Mouse (Mus musculus) liver, postnatal 0 days (tissue): Measurements from ENCODE around the gene Adamtsl2.

Source experiments
- CTCF ChIP-seq: sonication (generic); IDR thresholded peaks from 2 replicates; pipeline ENCODE4 v1.5.1; 2016; ENCODE audit warnings: antibody characterized with exemption, low read depth
- EP300 ChIP-seq: IDR thresholded peaks from 2 replicates; pipeline ENCODE4 v1.6.1; 2016; ENCODE audit warnings: antibody characterized with exemption, low read depth, mild to moderate bottlenecking

- no peak for TF ChIP-seq CTCF
- TF ChIP-seq EP300: no peak
Observed at GRCm38 (mm10) chr2:27112585-27112984, 33.4 kb downstream of the Adamtsl2 start.
